Mouse (Mus musculus): ENCODE results near the gene Lpp. TPM values are rescaled to one million over a fixed set of nuclear protein-coding genes. Genes with fewer than 3 reads are reported as not detected.

The Lpp gene
- polyA plus RNA-seq, 1 experiment from 2014 or later = 51.0 TPM

- no peak overlapping the region for H3K4me3 ChIP-seq
- no peak overlapping the region for H3K4me2 ChIP-seq
These were observed 49.3 kb downstream of the Lpp start for GRCm38 (mm10) chr16:24442500-24443122.

GRCm38 (mm10) chr16:24443123-24443515 is 49.8 kb downstream of the Lpp start:
- Histone ChIP-seq H3K4me1 (peaks cover 38% of the 10 kb centered on the region), H3K27ac (peak overlapping the region; percentile 57), H3K4me3 (no peak overlapping the region), H3K36me3 (0 out of 2 replicates have a peak, but pooled peaks cover 8% of the 10 kb centered on the region), H3K9me3 (no peaks in the 10 kb centered on the region), H3K9ac (no peak overlapping the region), H3K4me2 (no peak overlapping the region), H3K27me3 (no peaks in the 10 kb centered on the region)
- peak; percentile 63; the same call in 1 of the 2 replicates for ATAC-seq (ENCODE audit: insufficient number of reproducible peaks, low FRiP score, low TSS enrichment, low read depth)
- 41% methylated on average over 7 of the region's 7 CpGs for WGBS

More at GRCm38 (mm10) chr16:24442500-24443122, 49.3 kb downstream of the Lpp start:
- Histone ChIP-seq H3K4me1 (peaks cover 35% of the 10 kb centered on the region), H3K36me3 (0 out of 2 replicates have a peak, but pooled peaks cover 8% of the 10 kb centered on the region), H3K27ac (peak overlapping the region; percentile 57), H3K9ac (no peak overlapping the region), H3K9me3 (no peaks in the 10 kb centered on the region), H3K27me3 (no peaks in the 10 kb centered on the region)
- ATAC-seq (ENCODE audit: insufficient number of reproducible peaks, low FRiP score, low TSS enrichment, low read depth) = peak; percentile 25; the same call in 1 of the 2 replicates
- 40% methylated on average over 5 of the region's 5 CpGs for WGBS

- Histone ChIP-seq H3K9ac (no peak overlapping the region), H3K4me1 (peaks cover 42% of the 10 kb centered on the region), H3K27me3 (no peaks in the 10 kb centered on the region), H3K4me2 (no peak overlapping the region), H3K9me3 (no peaks in the 10 kb centered on the region), H3K36me3 (0 out of 2 replicates have a peak, but pooled peaks cover 8% of the 10 kb centered on the region), H3K4me3 (no peak overlapping the region), H3K27ac (peak overlapping the region; percentile 57)
- no peak for ATAC-seq (ENCODE audit: insufficient number of reproducible peaks, low FRiP score, low TSS enrichment, low read depth)
- 42% methylated on average over 5 of the region's 5 CpGs for WGBS
These were observed 50.2 kb downstream of the Lpp start for GRCm38 (mm10) chr16:24443555-24443954.

GRCm38 (mm10) chr16:24444818-24445217 is 51.5 kb downstream of the Lpp start:
- ATAC-seq (ENCODE audit: insufficient number of reproducible peaks, low FRiP score, low TSS enrichment, low read depth) = no peak
- no peak overlapping the region for H3K27ac ChIP-seq
- no peak overlapping the region for H3K4me3 ChIP-seq
- H3K27me3 ChIP-seq = no peaks in the 10 kb centered on the region
- H3K4me1 ChIP-seq = peaks cover 41% of the 10 kb centered on the region
- H3K36me3 ChIP-seq = 0 out of 2 replicates have a peak, but pooled peaks cover 8% of the 10 kb centered on the region
- no peak overlapping the region for H3K4me2 ChIP-seq
- 65% methylated on average over 4 of the region's 4 CpGs for WGBS
- no peaks in the 10 kb centered on the region for H3K9me3 ChIP-seq
- no peak overlapping the region for H3K9ac ChIP-seq

- 0 out of 2 replicates have a peak, but pooled peaks cover 8% of the 10 kb centered on the region for H3K36me3 ChIP-seq
- H3K4me2 ChIP-seq = no peak overlapping the region
- no peak overlapping the region for H3K27ac ChIP-seq
- ATAC-seq (ENCODE audit: insufficient number of reproducible peaks, low FRiP score, low TSS enrichment, low read depth) = no peak
- H3K27me3 ChIP-seq = no peaks in the 10 kb centered on the region
- 79% methylated on average over 3 of the region's 3 CpGs for WGBS
- H3K4me1 ChIP-seq = peaks cover 46% of the 10 kb centered on the region
- no peak overlapping the region for H3K4me3 ChIP-seq
- H3K9me3 ChIP-seq = no peaks in the 10 kb centered on the region
- H3K9ac ChIP-seq = no peak overlapping the region
These were observed 52.2 kb downstream of the Lpp start for GRCm38 (mm10) chr16:24445473-24445872.

- no peak for ATAC-seq (ENCODE audit: insufficient number of reproducible peaks, low FRiP score, low TSS enrichment, low read depth)
- 74% methylated on average over 1 of the region's 1 CpGs for WGBS
- Histone ChIP-seq H3K4me3 (no peak overlapping the region), H3K27me3 (no peaks in the 10 kb centered on the region), H3K4me2 (no peak overlapping the region), H3K9ac (no peak overlapping the region), H3K4me1 (peaks cover 44% of the 10 kb centered on the region), H3K27ac (no peak overlapping the region), H3K9me3 (no peaks in the 10 kb centered on the region), H3K36me3 (0 out of 2 replicates have a peak, but pooled peaks cover 8% of the 10 kb centered on the region)
These were observed 53.1 kb downstream of the Lpp start for GRCm38 (mm10) chr16:24446449-24446848.

GRCm38 (mm10) chr16:24447666-24448492 is 54.6 kb downstream of the Lpp start:
- no peaks in the 10 kb centered on the region for H3K27me3 ChIP-seq
- peaks cover 32% of the 10 kb centered on the region for H3K4me1 ChIP-seq
- H3K36me3 ChIP-seq = 0 out of 2 replicates have a peak, but pooled peaks cover 8% of the 10 kb centered on the region
- no peak overlapping the region for H3K27ac ChIP-seq
- ATAC-seq (ENCODE audit: insufficient number of reproducible peaks, low FRiP score, low TSS enrichment, low read depth) = no peak
- WGBS = 56% methylated on average over 7 of the region's 7 CpGs
- no peaks in the 10 kb centered on the region for H3K9me3 ChIP-seq
- H3K4me3 ChIP-seq = no peak overlapping the region
- no peak overlapping the region for H3K4me2 ChIP-seq
- no peak overlapping the region for H3K9ac ChIP-seq

- Histone ChIP-seq H3K4me1 (peaks cover 26% of the 10 kb centered on the region), H3K4me2 (no peak overlapping the region), H3K4me3 (no peak overlapping the region), H3K9me3 (no peaks in the 10 kb centered on the region), H3K9ac (no peak overlapping the region), H3K36me3 (0 out of 2 replicates have a peak, but pooled peaks cover 8% of the 10 kb centered on the region), H3K27ac (no peak overlapping the region), H3K27me3 (no peaks in the 10 kb centered on the region)
- WGBS = 48% methylated on average over 2 of the region's 2 CpGs
- ATAC-seq (ENCODE audit: insufficient number of reproducible peaks, low FRiP score, low TSS enrichment, low read depth) = no peak
These were observed 55.2 kb downstream of the Lpp start for GRCm38 (mm10) chr16:24448493-24448845.

- no peaks in the 10 kb centered on the region for H3K9me3 ChIP-seq
- H3K27ac ChIP-seq = no peak overlapping the region
- 0 out of 2 replicates have a peak, but pooled peaks cover 8% of the 10 kb centered on the region for H3K36me3 ChIP-seq
- H3K27me3 ChIP-seq = no peaks in the 10 kb centered on the region
- no peak overlapping the region for H3K4me2 ChIP-seq
- peaks cover 23% of the 10 kb centered on the region for H3K4me1 ChIP-seq
- no peak for ATAC-seq (ENCODE audit: insufficient number of reproducible peaks, low FRiP score, low TSS enrichment, low read depth)
- no peak overlapping the region for H3K4me3 ChIP-seq
- WGBS = 24% methylated on average over 8 of the region's 8 CpGs
- H3K9ac ChIP-seq = no peak overlapping the region
These were observed 56.5 kb downstream of the Lpp start for GRCm38 (mm10) chr16:24449806-24450205.

- H3K27me3 ChIP-seq = no peaks in the 10 kb centered on the region
- H3K4me3 ChIP-seq = no peak overlapping the region
- H3K36me3 ChIP-seq = 0 out of 2 replicates have a peak, but pooled peaks cover 8% of the 10 kb centered on the region
- H3K4me2 ChIP-seq = no peak overlapping the region
- H3K27ac ChIP-seq = no peak overlapping the region
- no peaks in the 10 kb centered on the region for H3K9me3 ChIP-seq
- no peak for ATAC-seq (ENCODE audit: insufficient number of reproducible peaks, low FRiP score, low TSS enrichment, low read depth)
- WGBS = 57% methylated on average over 5 of the region's 5 CpGs
- no peak overlapping the region for H3K9ac ChIP-seq
- peaks cover 22% of the 10 kb centered on the region for H3K4me1 ChIP-seq
These were observed 56.9 kb downstream of the Lpp start for GRCm38 (mm10) chr16:24450256-24450655.

- no peaks in the 10 kb centered on the region for H3K9me3 ChIP-seq
- ATAC-seq (ENCODE audit: insufficient number of reproducible peaks, low FRiP score, low TSS enrichment, low read depth) = no peak
- H3K27ac ChIP-seq = no peak overlapping the region
- peaks cover 22% of the 10 kb centered on the region for H3K4me1 ChIP-seq
- no peaks in the 10 kb centered on the region for H3K27me3 ChIP-seq
- WGBS = 69% methylated on average over 5 of the region's 5 CpGs
- H3K4me2 ChIP-seq = no peak overlapping the region
- H3K36me3 ChIP-seq = 0 out of 2 replicates have a peak, but pooled peaks cover 3% of the 10 kb centered on the region
- H3K4me3 ChIP-seq = no peak overlapping the region
- H3K9ac ChIP-seq = no peak overlapping the region
These were observed 57.8 kb downstream of the Lpp start for GRCm38 (mm10) chr16:24451123-24451522.

GRCm38 (mm10) chr16:24453536-24453935 is 60.2 kb downstream of the Lpp start:
- ATAC-seq (ENCODE audit: insufficient number of reproducible peaks, low FRiP score, low TSS enrichment, low read depth) = no peak
- peaks cover 15% of the 10 kb centered on the region for H3K4me1 ChIP-seq
- H3K27me3 ChIP-seq = no peaks in the 10 kb centered on the region
- H3K9me3 ChIP-seq = no peaks in the 10 kb centered on the region
- no peak overlapping the region for H3K9ac ChIP-seq
- H3K4me3 ChIP-seq = no peak overlapping the region
- WGBS = 80% methylated on average over 4 of the region's 4 CpGs
- H3K27ac ChIP-seq = no peak overlapping the region
- no peak overlapping the region for H3K4me2 ChIP-seq
- H3K36me3 ChIP-seq = peaks cover 12% of the 10 kb centered on the region; the same call in 1 of the 2 replicates

All from limb, embryonic 15.5 days (tissue).